Mouse (Mus musculus) frontal cortex, adult (tissue): ENCODE measurements around the gene Fank1.
A peak's percentile ranks its signal among the peaks of the same experiment; 100 is the strongest.

Source experiments
- ATAC-seq: cut with Nextera tagmentation; 2 replicates; pipeline ENCODE4 v1.9.2; 2017; ENCODE audit warnings: mild to moderate bottlenecking, moderate library complexity, mixed read lengths; ENCODE audit not compliant: low TSS enrichment

The Fank1 gene

GRCm38 (mm10) chr7:133776626-133776996 is at the start of gene Fank1:
Gene Fank1 (plus strand): TSS chr7:133776861.
- peak; percentile 91 for ATAC-seq

GRCm38 (mm10) chr7:133727027-133727426 is 49.6 kb upstream of the Fank1 start:
- ATAC-seq = no peak

GRCm38 (mm10) chr7:133729351-133729750 is 47.3 kb upstream of the Fank1 start:
- ATAC-seq = no peak

- no peak for ATAC-seq
Observed at GRCm38 (mm10) chr7:133730324-133731191, 46.1 kb upstream of the Fank1 start.

- ATAC-seq = peak; percentile 81
Observed at GRCm38 (mm10) chr7:133731971-133732645, 44.6 kb upstream of the Fank1 start.

- ATAC-seq = no peak
Observed at GRCm38 (mm10) chr7:133740558-133740957, 36.1 kb upstream of the Fank1 start.

- no peak for ATAC-seq
Observed at GRCm38 (mm10) chr7:133742530-133743325, 33.9 kb upstream of the Fank1 start.

GRCm38 (mm10) chr7:133743611-133744010 is 33.0 kb upstream of the Fank1 start:
- no peak for ATAC-seq

GRCm38 (mm10) chr7:133744209-133744608 is 32.5 kb upstream of the Fank1 start:
- ATAC-seq = no peak

GRCm38 (mm10) chr7:133744701-133745100 is 32.0 kb upstream of the Fank1 start:
- ATAC-seq = peak; percentile 44; the same call in 1 of the 2 replicates

GRCm38 (mm10) chr7:133747372-133747771 is 29.3 kb upstream of the Fank1 start:
- no peak for ATAC-seq

GRCm38 (mm10) chr7:133748753-133749152 is 27.9 kb upstream of the Fank1 start:
- peak; percentile 22; the same call in 1 of the 2 replicates for ATAC-seq

- ATAC-seq = no peak
Observed at GRCm38 (mm10) chr7:133750666-133751065, 26.0 kb upstream of the Fank1 start.

GRCm38 (mm10) chr7:133751163-133751562 is 25.5 kb upstream of the Fank1 start:
- ATAC-seq = no peak

GRCm38 (mm10) chr7:133757961-133758455 is 18.7 kb upstream of the Fank1 start:
- no peak for ATAC-seq

GRCm38 (mm10) chr7:133758716-133759115 is 17.9 kb upstream of the Fank1 start:
- no peak for ATAC-seq

GRCm38 (mm10) chr7:133759611-133760353 is 16.9 kb upstream of the Fank1 start:
- ATAC-seq = peak; percentile 70

- no peak for ATAC-seq
Observed at GRCm38 (mm10) chr7:133762696-133763095, 14.0 kb upstream of the Fank1 start.

- no peak for ATAC-seq
Observed at GRCm38 (mm10) chr7:133764425-133764824, 12.2 kb upstream of the Fank1 start.

GRCm38 (mm10) chr7:133765240-133765848 is 11.3 kb upstream of the Fank1 start:
- no peak for ATAC-seq

- ATAC-seq = peak; percentile 38
Observed at GRCm38 (mm10) chr7:133765849-133766243, 10.8 kb upstream of the Fank1 start.
